Mouse (Mus musculus) myocyte (in vitro differentiated cells): ENCODE data around the gene Ang. TPM values are rescaled to one million over a fixed set of nuclear protein-coding genes. Genes with fewer than 3 reads are reported as not detected.
"Not testable (repeated sequence)": the region's sequence is repeated elsewhere in the genome, so short reads cannot be mapped to it uniquely, and the experiment has no call there.

Source experiments
- H3K27me3 ChIP-seq: one replicate; pipeline ENCODE4 v1.6.1; 2011; ENCODE audit not compliant: control insufficient read depth, insufficient read depth, insufficient read length
- H3K36me3 ChIP-seq: one replicate; pipeline ENCODE4 v1.6.1; 2011; ENCODE audit not compliant: control insufficient read depth, insufficient read depth
- H3K4me2 ChIP-seq: one replicate; pipeline ENCODE4 v1.6.1; 2011; ENCODE audit warnings: low read depth, control low read depth
- H3K4me3 ChIP-seq: one replicate; pipeline ENCODE4 v1.5.1; 2011; ENCODE audit warnings: mild to moderate bottlenecking, control low read depth, moderate library complexity
- H3K79me2 ChIP-seq: one replicate; pipeline ENCODE4 v1.6.1; 2011; ENCODE audit not compliant: control insufficient read depth, insufficient read depth
- H3ac ChIP-seq: one replicate; pipeline ENCODE4 v1.6.1; 2011; ENCODE audit not compliant: control insufficient read depth, insufficient read length
- CEBPB ChIP-seq: IDR thresholded peaks from 2 replicates; pipeline ENCODE4 v1.6.1; 2011; ENCODE audit warnings: mild to moderate bottlenecking, moderate library complexity; ENCODE audit not compliant: poor library complexity, insufficient read depth, severe bottlenecking
- E2F4 ChIP-seq: IDR thresholded peaks from one replicate; pipeline ENCODE4 v1.6.1; 2011; ENCODE audit warnings: mild to moderate bottlenecking, control low read depth, moderate library complexity; ENCODE audit not compliant: insufficient read depth
- MAX ChIP-seq: IDR thresholded peaks from one replicate; pipeline ENCODE4 v1.6.1; 2011; ENCODE audit warnings: low read depth, mild to moderate bottlenecking, control low read depth
- MYOD1 ChIP-seq, 3 experiments: IDR thresholded peaks; one replicate each; pipeline ENCODE4 v1.6.1; 2011; ENCODE audit warnings: control low read depth in 2 of 3, low read depth in 2 of 3, mild to moderate bottlenecking in 2 of 3, moderate library complexity in 1 of 3; ENCODE audit not compliant: insufficient read length in 2 of 3, control insufficient read depth in 1 of 3
- MYOG ChIP-seq, 3 experiments: IDR thresholded peaks; one replicate each; pipeline ENCODE4 v1.6.1; 2011; ENCODE audit warnings: control low read depth in 2 of 3, low read depth in 2 of 3, mild to moderate bottlenecking in 2 of 3; ENCODE audit not compliant: insufficient read length in 2 of 3, control insufficient read depth in 1 of 3, insufficient read depth in 1 of 3
- POLR2A ChIP-seq: IDR thresholded peaks from one replicate; pipeline ENCODE4 v1.6.1; 2011; ENCODE audit warnings: low read depth, mild to moderate bottlenecking, control low read depth, moderate library complexity; ENCODE audit not compliant: insufficient read length
- POLR2AphosphoS2 ChIP-seq: IDR thresholded peaks from one replicate; pipeline ENCODE4 v1.6.1; 2011; ENCODE audit warnings: low read depth, control low read depth; ENCODE audit not compliant: insufficient read length
- REST ChIP-seq: IDR thresholded peaks from one replicate; pipeline ENCODE4 v1.6.1; 2011; ENCODE audit warnings: mild to moderate bottlenecking, control low read depth, moderate library complexity; ENCODE audit not compliant: insufficient read depth, insufficient read length
- SRF ChIP-seq: IDR thresholded peaks from one replicate; pipeline ENCODE4 v1.6.1; 2011; ENCODE audit warnings: low read depth; ENCODE audit not compliant: control insufficient read depth, insufficient read length
- TCF12 ChIP-seq: IDR thresholded peaks from one replicate; pipeline ENCODE4 v1.6.1; 2011; ENCODE audit warnings: mild to moderate bottlenecking, control low read depth; ENCODE audit not compliant: poor library complexity, insufficient read depth, severe bottlenecking
- TCF3 ChIP-seq: IDR thresholded peaks from one replicate; pipeline ENCODE4 v1.6.1; 2011; ENCODE audit warnings: low read depth, control low read depth; ENCODE audit not compliant: insufficient read length
- USF1 ChIP-seq: IDR thresholded peaks from one replicate; pipeline ENCODE4 v1.6.1; 2011; ENCODE audit warnings: low read depth, mild to moderate bottlenecking, control low read depth, moderate library complexity
- polyA plus RNA-seq: library from polyadenylated mRNA; unstranded; fragments of >200 nt; fragmentation: generic; extraction: Trizol; gene quantifications from one replicate; pipeline ENCODE4 v1.2.1, GENCODE M21; 2012; ENCODE audit warnings: missing spikeins

Gene Ang
- polyA plus RNA-seq, 1 experiment, result 1.3 TPM

- H3ac ChIP-seq, result no peak overlapping the region
- H3K36me3 ChIP-seq, result no peaks in the 10 kb centered on the region
- TF ChIP-seq MYOD1 (IDR thresholded peaks at IDR 0.05; ENCODE audit: control insufficient read depth in 1 of 3, insufficient read length in 2 of 3, low read depth in 2 of 3), result no peak
- TF ChIP-seq TCF12, result no peak
- TF ChIP-seq REST, result no peak
- TF ChIP-seq POLR2A, result no peak
- no peak for TF ChIP-seq E2F4
- no peak for TF ChIP-seq POLR2AphosphoS2
- no peak for TF ChIP-seq MYOG (IDR thresholded peaks at IDR 0.05; ENCODE audit: control insufficient read depth in 1 of 3, insufficient read depth in 1 of 3, insufficient read length in 2 of 3, low read depth in 2 of 3)
- no peak for TF ChIP-seq TCF3
- no peak for TF ChIP-seq USF1
- no peak for TF ChIP-seq CEBPB
- TF ChIP-seq MAX, result no peak
- no peak overlapping the region for H3K4me2 ChIP-seq
- no peak overlapping the region for H3K4me3 ChIP-seq
- no peaks in the 10 kb centered on the region for H3K79me2 ChIP-seq
- no peaks in the 10 kb centered on the region for H3K27me3 ChIP-seq
These were observed 5.0 kb downstream of the Ang start for GRCm38 (mm10) chr14:51095736-51096524.

- H3K4me3 ChIP-seq, H3K4me2 ChIP-seq, H3K79me2 ChIP-seq, H3K27me3 ChIP-seq, H3ac ChIP-seq, H3K36me3 ChIP-seq: not testable (repeated sequence)
These were observed 7.3 kb downstream of the Ang start for GRCm38 (mm10) chr14:51098300-51098699.

GRCm38 (mm10) chr14:51098921-51099320 is 8.0 kb downstream of the Ang start:
- TF ChIP-seq CEBPB (no peak), MAX (no peak), USF1 (no peak), POLR2A (no peak), SRF (no peak), TCF3 (no peak), MYOD1 (IDR thresholded peaks at IDR 0.05; ENCODE audit: control insufficient read depth in 1 of 3, insufficient read length in 2 of 3, low read depth in 2 of 3) (no peak), TCF12 (no peak), REST (no peak), MYOG (IDR thresholded peaks at IDR 0.05; ENCODE audit: control insufficient read depth in 1 of 3, insufficient read depth in 1 of 3, insufficient read length in 2 of 3, low read depth in 2 of 3) (no peak), E2F4 (no peak), POLR2AphosphoS2 (no peak)
- Histone ChIP-seq H3K27me3 (no peaks in the 10 kb centered on the region), H3ac (no peak overlapping the region), H3K4me3 (no peak overlapping the region), H3K79me2 (no peaks in the 10 kb centered on the region), H3K4me2 (no peak overlapping the region), H3K36me3 (no peaks in the 10 kb centered on the region)

- H3K79me2 ChIP-seq, result no peaks in the 10 kb centered on the region
- H3K4me3 ChIP-seq, result no peak overlapping the region
- H3ac ChIP-seq, result no peak overlapping the region
- no peak overlapping the region for H3K4me2 ChIP-seq
- TF ChIP-seq POLR2A (no peak), E2F4 (no peak), MAX (no peak), TCF3 (no peak), USF1 (no peak), MYOG (IDR thresholded peaks at IDR 0.05; ENCODE audit: control insufficient read depth in 1 of 3, insufficient read depth in 1 of 3, insufficient read length in 2 of 3, low read depth in 2 of 3) (no peak), CEBPB (no peak)
- H3K27me3 ChIP-seq, result no peaks in the 10 kb centered on the region
- H3K36me3 ChIP-seq, result no peaks in the 10 kb centered on the region
These were observed 10.3 kb downstream of the Ang start for GRCm38 (mm10) chr14:51101284-51101683.

- Histone ChIP-seq H3K4me2 (no peak overlapping the region), H3K36me3 (no peaks in the 10 kb centered on the region), H3K27me3 (no peaks in the 10 kb centered on the region), H3K79me2 (no peaks in the 10 kb centered on the region), H3ac (no peak overlapping the region), H3K4me3 (no peak overlapping the region)
- no peak for TF ChIP-seq POLR2AphosphoS2
- TF ChIP-seq MAX, result no peak
- no peak for TF ChIP-seq E2F4
- no peak for TF ChIP-seq MYOG (IDR thresholded peaks at IDR 0.05; ENCODE audit: control insufficient read depth in 1 of 3, insufficient read depth in 1 of 3, insufficient read length in 2 of 3, low read depth in 2 of 3)
- TF ChIP-seq REST, result no peak
- TF ChIP-seq USF1, result no peak
- no peak for TF ChIP-seq TCF12
- TF ChIP-seq CEBPB, result no peak
- TF ChIP-seq MYOD1 (IDR thresholded peaks at IDR 0.05; ENCODE audit: control insufficient read depth in 1 of 3, insufficient read length in 2 of 3, low read depth in 2 of 3), result no peak
- TF ChIP-seq SRF, result no peak
- no peak for TF ChIP-seq TCF3
- no peak for TF ChIP-seq POLR2A
These were observed 12.3 kb downstream of the Ang start for GRCm38 (mm10) chr14:51103217-51103616.
